Comparison of ENCODE assay signal across 9 mouse cellular contexts in the genomic region with DNA sequence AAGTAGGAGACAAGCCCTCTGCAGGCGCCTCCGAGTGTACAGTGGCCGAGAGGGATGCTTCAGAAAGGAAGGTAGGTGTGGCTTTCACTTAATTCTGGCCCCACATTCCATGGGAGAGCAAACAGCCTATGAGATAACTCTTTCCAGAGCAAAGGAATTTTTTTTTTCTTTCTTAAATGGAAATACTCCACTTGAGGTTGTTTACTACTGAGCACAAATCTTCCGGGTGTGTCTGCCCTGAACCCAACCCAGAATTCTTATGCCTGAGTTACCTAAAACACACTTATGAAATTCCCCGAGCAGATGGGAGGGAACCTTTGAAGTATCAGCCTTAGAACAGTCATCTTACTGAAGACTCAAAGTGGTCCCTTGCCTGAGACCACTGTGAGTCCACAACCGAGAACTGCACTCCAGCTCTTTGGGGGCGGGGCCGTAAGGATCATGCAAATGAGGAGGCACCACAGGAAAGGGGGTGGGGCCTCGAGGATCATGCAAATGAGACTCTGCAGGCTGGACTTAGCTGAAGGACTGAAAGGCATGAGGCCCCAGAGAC.
DNase-seq lines count a peak whose midpoint lies in the region; ATAC-seq lines count a peak whose summit lies in the region.
"Had no signal": no experiment of that assay in that cellular context is flagged by ENCODE, and none has a peak within 500 bp of the region (broad histone marks: within the 10 kb centered on the region; RNA-seq: fewer than 3 reads in every experiment).

No protein-coding gene starts in this region.

- peak; percentile 33 for DNase-seq in 416B (ENCODE audit: low read depth)
- peak; percentile 50 for DNase-seq in MEL-GATA-1-ER (ENCODE audit: extremely low read depth, low read depth)
- DNase-seq in gastrocnemius, adult 18-20 months (ENCODE audit: low spot score), result peak; percentile 61
- peak; percentile 95 for DNase-seq in midbrain, embryonic 11.5 days (ENCODE audit: low spot score, missing footprints)
- peak; percentile 20 to 57 for DNase-seq in urinary bladder, postnatal 36 days (ENCODE audit: low spot score in 2 of 2)
- DNase-seq in right cerebral cortex, postnatal 36 days (ENCODE audit: low spot score in 2 of 2), result no peak
- no peak for DNase-seq in right cerebral cortex, postnatal 4 days

- WGBS in kidney, embryonic 15.5 days, result 51% methylated on average over 9 of the region's 9 CpGs
- 42% methylated on average over 9 of the region's 9 CpGs for WGBS in midbrain, embryonic 11.5 days

- 0 out of 2 replicates have a peak, but pooled peaks have one; percentile 60 for ATAC-seq in kidney, embryonic 15.5 days (replicated peaks; ENCODE audit: low FRiP score)
- ATAC-seq in midbrain, embryonic 11.5 days (ENCODE audit: low FRiP score), result peak; percentile 98

- no peak overlapping the region for H3K9ac ChIP-seq in kidney, embryonic 15.5 days
- H3K9ac ChIP-seq in midbrain, embryonic 11.5 days (ENCODE audit: low read length), result no peak overlapping the region
- H3K9ac ChIP-seq: liver, embryonic 15.5 days had no signal

- no peak overlapping the region for H3K27ac ChIP-seq in kidney, embryonic 15.5 days
- no peak overlapping the region; the same call in 1 of the 2 replicates for H3K27ac ChIP-seq in midbrain, embryonic 11.5 days (ENCODE audit: low read depth, low read length)
- H3K27ac ChIP-seq: liver, embryonic 15.5 days had no signal

- no peak overlapping the region for H3K4me3 ChIP-seq in kidney, embryonic 15.5 days (replicated peaks)
- H3K4me3 ChIP-seq in midbrain, embryonic 11.5 days (ENCODE audit: low read depth, low read length), result no peak overlapping the region
- H3K4me3 ChIP-seq: liver, embryonic 15.5 days had no signal

- H3K4me2 ChIP-seq in kidney, embryonic 15.5 days, result no peak overlapping the region
- H3K4me2 ChIP-seq in midbrain, embryonic 11.5 days, result no peak overlapping the region
- H3K4me2 ChIP-seq: liver, embryonic 15.5 days had no signal

- H3K36me3 ChIP-seq in kidney, embryonic 15.5 days, result peaks cover 72% of the 10 kb centered on the region
- peaks cover 13% of the 10 kb centered on the region; the same call in 1 of the 2 replicates for H3K36me3 ChIP-seq in midbrain, embryonic 11.5 days (ENCODE audit: control insufficient read depth, insufficient read depth, low read length)
- H3K36me3 ChIP-seq: liver, embryonic 15.5 days had no signal

- H3K27me3 ChIP-seq in kidney, embryonic 15.5 days, result no peaks in the 10 kb centered on the region
- no peaks in the 10 kb centered on the region for H3K27me3 ChIP-seq in midbrain, embryonic 11.5 days (ENCODE audit: control insufficient read depth, insufficient read depth, low read length)
- H3K27me3 ChIP-seq: liver, embryonic 15.5 days had no signal

- H3K9me3 ChIP-seq in kidney, embryonic 15.5 days (replicated peaks), result no peaks in the 10 kb centered on the region
- no peaks in the 10 kb centered on the region for H3K9me3 ChIP-seq in midbrain, embryonic 11.5 days (ENCODE audit: control insufficient read depth, low read length)
- H3K9me3 ChIP-seq: liver, embryonic 15.5 days had no signal

- no peaks in the 10 kb centered on the region for H3K4me1 ChIP-seq in kidney, embryonic 15.5 days
- peaks cover 3% of the 10 kb centered on the region; the same call in 1 of the 2 replicates for H3K4me1 ChIP-seq in midbrain, embryonic 11.5 days (ENCODE audit: control insufficient read depth, insufficient read depth, low read length)
- H3K4me1 ChIP-seq: liver, embryonic 15.5 days had no signal

Comparison
In these comparisons a context has a peak if more than half of its experiments do, and no peak if none do; other contexts are left out.
1. DNase-seq: peak in 416B (single experiment), MEL-GATA-1-ER (single experiment), gastrocnemius, adult 18-20 months (single experiment), midbrain, embryonic 11.5 days (single experiment) and urinary bladder, postnatal 36 days (2 of 2); none in right cerebral cortex, postnatal 36 days (0 of 2) and right cerebral cortex, postnatal 4 days (single experiment).